Mouse (Mus musculus) limb, embryonic 10.5 days (tissue): ENCODE data around the gene Gm8180. TPM values are rescaled to one million over a fixed set of nuclear protein-coding genes. Genes with fewer than 3 reads are reported as not detected.

Source experiments
- polyA plus RNA-seq: library from polyadenylated mRNA; unstranded; fragments of >200 nt; fragmentation: Nextera tagmentation; extraction: Ambion mirVana; gene quantifications from 2 replicates; pipeline ENCODE4 v1.2.1, GENCODE M21; 2016

The Gm8180 gene
- polyA plus RNA-seq, 1 experiment from 2014 or later: not detected

Other genes with a start within 250 kb of the Gm8180 start
- gene Gm5799, start 241.2 kb downstream of the Gm8180 start, polyA plus RNA-seq: not detected in 2 replicates
- gene Gm17654, start 205.6 kb downstream of the Gm8180 start, polyA plus RNA-seq: not detected in 2 replicates
- not detected in 2 replicates for gene Gm10375, start 176.7 kb downstream of the Gm8180 start, polyA plus RNA-seq
- gene Gm8165, start 107.5 kb downstream of the Gm8180 start, polyA plus RNA-seq: not detected in 2 replicates
- 1.5 and 1.7 TPM in 2 replicates for gene Gm7324, start 86.9 kb downstream of the Gm8180 start, polyA plus RNA-seq
- gene Gm16506, start 57.3 kb downstream of the Gm8180 start, polyA plus RNA-seq: not detected in 2 replicates
- gene Gm6526, start 36.9 kb downstream of the Gm8180 start, polyA plus RNA-seq: not detected in 2 replicates
- not detected in 2 replicates for gene Ear1, start 90.8 kb upstream of the Gm8180 start, polyA plus RNA-seq
- gene Ear10, start 138.8 kb upstream of the Gm8180 start, polyA plus RNA-seq: not detected in 2 replicates
- 10.9 and 13.5 TPM in 2 replicates for gene Gm8113, start 140.6 kb upstream of the Gm8180 start, polyA plus RNA-seq
- gene Ang5, start 172.3 kb upstream of the Gm8180 start, polyA plus RNA-seq: not detected in 2 replicates
- not detected in 2 replicates for gene Ang6, start 217.5 kb upstream of the Gm8180 start, polyA plus RNA-seq